Mouse (Mus musculus): ENCODE results near the gene Kansl1l. TPM values are rescaled to one million over a fixed set of nuclear protein-coding genes. Genes with fewer than 3 reads are reported as not detected.

Gene Kansl1l
- 19.5 TPM for polyA plus RNA-seq (2014; fragmentation: Illumina TruSeq; extraction: RNeasy Lipid Tissue Mini Kit (QIAGEN cat#74804); ENCODE audit: low read depth, low replicate concordance)

GRCm38 (mm10) chr1:66817453-66817839 lies at the start of gene Kansl1l:
Gene Kansl1l (minus strand): TSS chr1:66817562.

DNA sequence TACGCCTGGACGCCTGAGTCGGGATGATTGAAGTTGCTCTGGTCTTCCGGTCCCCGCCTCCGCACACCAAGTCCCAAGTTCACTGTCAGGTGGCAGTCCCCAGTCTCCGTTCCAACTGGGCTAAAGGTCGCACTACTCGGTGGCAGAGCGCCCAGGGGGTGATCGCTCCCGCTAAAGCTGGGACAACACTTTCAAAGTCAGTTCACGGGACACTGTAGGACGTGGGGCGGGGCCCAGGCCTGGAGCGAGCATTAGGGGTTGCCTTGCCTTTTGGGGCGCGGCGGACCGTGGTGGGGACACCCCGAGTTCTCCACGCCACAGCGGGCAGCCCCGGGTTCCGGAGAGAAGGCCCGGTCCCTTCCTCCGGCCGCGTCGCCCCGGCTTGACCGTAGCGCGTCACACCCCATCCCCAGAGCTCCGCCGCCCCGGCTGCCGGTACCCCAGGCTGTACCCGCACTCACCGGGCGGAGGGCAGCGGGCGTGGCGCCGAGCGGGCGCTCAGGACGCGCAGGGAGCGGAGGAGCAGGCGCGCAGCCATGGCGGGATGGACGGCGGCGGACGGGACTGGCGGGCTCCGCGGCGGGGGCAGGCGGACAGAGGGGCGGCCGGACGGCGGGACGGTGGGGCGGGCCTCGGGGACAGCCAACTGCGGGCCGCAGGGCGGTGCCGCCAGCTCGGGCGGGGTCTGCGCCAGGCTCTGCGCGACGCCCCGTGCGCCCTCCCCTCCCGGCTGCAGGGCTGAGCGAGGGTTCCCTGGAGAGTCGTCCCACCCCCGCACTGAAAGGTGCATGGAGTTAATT lies 45.5 kb upstream of the Kansl1l start, which contains the start of gene Acadl:
TSS of gene Acadl (minus strand) at position 566 of the 800 bp plus-strand sequence.

DNA sequence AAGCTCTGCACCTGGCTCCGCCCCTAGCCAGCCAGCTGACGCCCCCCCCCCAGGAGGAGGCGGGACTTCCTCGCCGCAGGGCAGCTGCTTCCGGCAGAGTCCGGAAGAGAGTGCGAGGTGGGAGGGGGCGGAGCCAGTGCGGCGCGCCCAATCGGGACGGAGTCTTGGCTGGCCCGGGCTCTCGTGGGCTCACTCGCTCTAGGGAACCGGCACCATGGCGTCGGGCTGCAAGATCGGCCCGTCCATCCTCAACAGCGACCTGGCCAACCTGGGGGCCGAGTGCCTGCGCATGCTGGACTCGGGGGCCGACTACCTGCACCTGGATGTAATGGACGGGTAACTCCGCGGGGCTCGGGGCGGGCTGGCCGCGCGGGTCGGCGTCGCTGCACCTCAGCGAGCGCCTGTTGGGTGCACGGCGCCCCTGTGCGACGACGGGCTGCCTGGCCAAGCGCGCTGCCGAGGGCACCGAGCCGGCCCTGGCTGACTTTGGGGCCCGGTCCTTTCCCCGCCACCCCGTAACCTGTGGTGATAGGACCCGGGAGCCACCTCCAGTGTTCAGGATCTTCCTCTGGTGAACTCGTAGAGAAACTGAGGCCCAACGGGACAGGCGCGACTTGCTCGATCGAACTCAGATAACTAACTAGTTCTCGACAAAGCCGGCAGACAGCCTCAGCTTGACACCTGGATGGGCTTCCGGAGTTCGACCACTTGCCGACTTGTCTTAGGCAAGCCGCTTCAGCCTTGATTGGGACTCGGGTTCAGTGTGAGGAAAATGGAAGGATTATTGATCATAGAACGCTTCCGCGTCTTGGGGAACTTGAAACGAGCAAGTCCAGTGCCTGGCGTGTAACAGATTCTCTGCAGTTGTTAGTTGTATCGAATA lies 116.4 kb downstream of the Kansl1l start, which contains the start of gene Rpe:
TSS of gene Rpe (plus strand) at position 139 of the 883 bp plus-strand sequence.

Other genes starting within 250 kb of the Kansl1l start
- 11.9 TPM for gene Rpe, start 116.7 kb downstream of the Kansl1l start, polyA plus RNA-seq (2014; fragmentation: Illumina TruSeq; extraction: RNeasy Lipid Tissue Mini Kit (QIAGEN cat#74804); ENCODE audit: low read depth, low replicate concordance)
- gene Acadl, start 45.7 kb upstream of the Kansl1l start, polyA plus RNA-seq (2014; fragmentation: Illumina TruSeq; extraction: RNeasy Lipid Tissue Mini Kit (QIAGEN cat#74804); ENCODE audit: low read depth, low replicate concordance): 1,255 TPM
- gene Myl1, start 127.8 kb upstream of the Kansl1l start, polyA plus RNA-seq (2014; fragmentation: Illumina TruSeq; extraction: RNeasy Lipid Tissue Mini Kit (QIAGEN cat#74804); ENCODE audit: low read depth, low replicate concordance): 147 TPM
- 36.3 TPM for gene Lancl1, start 221.3 kb upstream of the Kansl1l start, polyA plus RNA-seq (2014; fragmentation: Illumina TruSeq; extraction: RNeasy Lipid Tissue Mini Kit (QIAGEN cat#74804); ENCODE audit: low read depth, low replicate concordance)

Measured in heart, adult 10 weeks (tissue).